Mouse (Mus musculus): ENCODE measurements at regions not wholly inside any gene's neighbourhood (a gene's known extent, or its start where the extent isn't known, plus 50 kb on each side); places are given as distances from the start of the nearest gene placed in this dataset.

- TF ChIP-seq POLR2A (IDR thresholded peaks at IDR 0.05; ENCODE audit: low read depth, low read length) (no peak), CTCF (IDR thresholded peaks at IDR 0.05; ENCODE audit: extremely low read depth, insufficient read length, insufficient replicate concordance, low read depth, low read length) (no peak)
Observed at GRCm38 (mm10) chr1:47277839-47278238, 385.2 kb upstream of the Slc39a10 start.
